Mouse (Mus musculus) kidney, adult 2 months (tissue): ENCODE measurements at regions not wholly inside any gene's neighbourhood (a gene's known extent, or its start where the extent isn't known, plus 50 kb on each side); places are given as distances from the start of the nearest gene placed in this dataset.

Source experiments
- CTCF ChIP-seq: fragments of 200-500 bp; conservative IDR thresholded peaks from 2 replicates; pipeline ENCODE4 v1.5.1; 2011; ENCODE audit warnings: low read depth, mild to moderate bottlenecking, control low read depth, low read length, moderate library complexity, mixed read lengths; ENCODE audit not compliant: insufficient read depth, insufficient read length
- POLR2A ChIP-seq: fragments of 200-500 bp; IDR thresholded peaks from one replicate; pipeline ENCODE4 v1.6.1; 2011; ENCODE audit warnings: low read depth, low read length, control low read depth

DNA sequence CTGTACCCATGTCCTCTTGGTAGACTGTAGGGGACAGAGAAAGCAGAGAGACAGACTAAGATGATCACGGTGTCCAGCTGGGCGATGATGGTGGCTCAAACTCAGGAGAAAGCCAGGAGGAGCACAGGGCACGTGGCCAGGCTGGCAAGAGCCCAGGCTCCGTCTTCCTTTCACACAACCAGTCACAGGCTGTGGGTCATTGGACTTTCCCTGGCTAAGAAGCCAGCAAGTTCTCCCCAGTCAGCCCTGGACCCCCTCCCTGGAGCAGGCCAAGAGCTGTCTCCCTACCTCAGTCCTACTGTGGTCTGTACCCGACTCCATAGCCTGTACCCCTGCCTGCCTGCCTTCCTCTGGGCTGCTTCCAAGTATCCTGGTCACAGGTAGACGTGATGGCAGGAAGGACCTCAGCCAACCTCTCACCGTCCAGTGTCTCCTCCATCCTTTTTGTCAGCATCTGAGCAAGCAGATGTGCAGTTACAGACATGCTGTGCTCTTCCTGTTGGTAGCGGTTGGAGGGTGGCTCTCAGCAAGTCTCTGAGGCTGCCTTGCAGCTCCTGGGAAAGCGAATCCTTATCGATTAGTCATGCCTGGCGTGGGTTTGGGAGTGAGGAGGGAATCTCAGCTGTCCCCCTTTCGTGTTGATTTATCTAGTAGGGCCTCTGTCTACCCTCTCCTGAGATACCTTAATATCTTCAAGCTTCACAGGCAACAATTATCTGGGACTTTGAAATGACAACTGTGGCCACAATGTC lies 63.4 kb upstream of the Tmem189 start:
- TF ChIP-seq POLR2A (no peak), CTCF (no peak)
